Mouse (Mus musculus): ENCODE results near the gene Mrpl52.

DNA sequence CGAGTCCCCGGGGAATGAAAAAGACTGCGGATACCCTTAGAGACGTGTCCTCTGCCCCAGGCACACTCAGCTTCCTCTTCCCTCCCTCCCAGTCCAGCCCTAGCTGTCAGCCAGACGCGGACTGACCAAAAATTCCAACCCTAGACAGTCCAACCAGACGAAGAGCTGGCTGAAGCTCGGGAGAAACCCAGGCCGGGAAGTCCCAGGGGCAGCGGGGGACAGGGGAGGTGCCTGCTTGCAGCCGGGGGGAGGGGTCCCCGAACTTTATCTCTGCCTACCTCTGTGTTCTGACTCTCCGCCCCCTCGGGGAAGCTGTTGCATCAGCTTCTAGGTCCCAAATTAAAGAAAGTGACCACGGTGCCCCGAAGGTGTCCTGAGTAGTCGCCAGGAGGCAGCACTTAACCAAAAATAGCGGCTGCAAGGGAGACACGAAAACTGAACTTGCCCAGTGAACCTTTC, 9.1 kb upstream of the Mrpl52 start, which contains the start of gene Slc7a7:
- peak; percentile 50 for TF ChIP-seq CTCF (conservative IDR thresholded peaks at IDR 0.05; ENCODE audit: low read length)
- no peak for TF ChIP-seq POU5F1 (IDR thresholded peaks at IDR 0.05; ENCODE audit: borderline replicate concordance, low read length)
- no peak for TF ChIP-seq NANOG (IDR thresholded peaks at IDR 0.05; ENCODE audit: borderline replicate concordance, low read length)

Data from E14TG2a.4 (cell line).